Mouse (Mus musculus) megakaryocyte, embryonic 14.5 days (primary cell): ENCODE measurements around the gene Gm49368.

ENCODE experiments used
- FLI1 ChIP-seq: IDR thresholded peaks from 2 replicates; pipeline ENCODE4 v1.6.1; 2012; ENCODE audit warnings: low read length, inconsistent platforms, mixed read lengths
- GATA1 ChIP-seq: IDR thresholded peaks from 3 replicates; pipeline ENCODE4 v1.6.1; 2012; ENCODE audit warnings: mixed read lengths, low read length, inconsistent platforms, borderline replicate concordance

DNA sequence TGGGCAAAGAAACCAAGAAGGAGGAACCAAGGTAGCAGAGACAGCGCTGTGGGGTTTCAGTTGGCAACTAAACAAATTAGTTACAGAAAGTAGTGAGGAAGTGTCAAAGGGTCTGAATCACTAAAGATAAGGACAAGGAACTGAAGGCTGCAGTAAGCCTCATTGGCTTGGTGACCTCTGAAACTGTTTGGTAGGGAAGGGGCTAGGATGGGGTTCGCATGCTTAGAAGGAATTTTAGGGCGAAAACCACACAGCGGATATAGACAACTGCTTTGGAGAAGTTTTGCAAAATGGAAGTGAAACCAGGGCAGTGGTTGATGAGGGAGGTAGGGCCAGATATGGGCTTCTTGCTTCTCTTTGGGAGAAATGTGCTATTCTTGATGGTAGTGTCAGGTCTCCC lies 13.7 kb upstream of the Gm49368 start:
- TF ChIP-seq GATA1 (no peak), FLI1 (no peak)
